24 mouse cellular contexts compared by ENCODE assay signal in the genomic region with DNA sequence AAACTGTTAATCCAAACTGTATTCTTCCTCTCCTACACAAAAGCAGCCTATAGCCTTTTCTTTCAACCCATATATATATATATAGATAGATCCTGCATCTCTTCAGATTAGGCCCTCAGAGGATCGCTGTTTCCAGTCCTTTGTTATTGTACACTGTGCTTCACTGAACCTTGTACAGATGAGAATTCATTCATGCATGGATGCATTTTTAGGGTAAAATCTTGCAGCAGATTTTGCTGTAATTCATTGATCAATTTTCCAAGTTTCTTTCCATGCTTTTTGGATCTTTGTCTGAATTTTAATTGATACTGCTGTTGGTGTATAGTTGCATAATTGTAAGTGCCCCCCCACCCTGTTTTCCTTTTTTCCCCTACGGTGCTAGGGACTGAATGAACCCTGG. TPM values are rescaled to one million over a fixed set of nuclear protein-coding genes. Genes with fewer than 3 reads are reported as not detected.
"Had no signal": no experiment of that assay in that cellular context is flagged by ENCODE, and none has a peak within 500 bp of the region (broad histone marks: within the 10 kb centered on the region; RNA-seq: fewer than 3 reads in every experiment).

No protein-coding gene starts in this region.

- H3K27ac ChIP-seq: neural tube, embryonic 12.5 days; neural tube, embryonic 13.5 days; neural tube, embryonic 15.5 days; stomach, embryonic 15.5 days; stomach, postnatal 0 days had no signal

- DNase-seq: right cerebral cortex, adult 18-20 months; right cerebral cortex, postnatal 14 days; right cerebral cortex, postnatal 25 days; right cerebral cortex, postnatal 4 days; spleen, adult 18-20 months; thymus, adult 18-20 months; thymus, adult 2 months; thymus, postnatal 14 days; thymus, postnatal 25 days; thymus, postnatal 36 days; thymus, postnatal 4 days had no signal

- H3K27me3 ChIP-seq: neural tube, embryonic 12.5 days; neural tube, embryonic 13.5 days; neural tube, embryonic 15.5 days; stomach, embryonic 15.5 days had no signal

- H3K4me3 ChIP-seq: neural tube, embryonic 12.5 days; neural tube, embryonic 13.5 days; neural tube, embryonic 15.5 days; stomach, embryonic 15.5 days had no signal

- H3K4me1 ChIP-seq: neural tube, embryonic 12.5 days; neural tube, embryonic 13.5 days; neural tube, embryonic 15.5 days; stomach, embryonic 15.5 days had no signal

- H3K36me3 ChIP-seq: neural tube, embryonic 12.5 days; neural tube, embryonic 13.5 days; neural tube, embryonic 15.5 days; stomach, embryonic 15.5 days had no signal

RNA-seq across cellular contexts. Expression of gene Pth, which starts 56.6 kb away (rescaled TPM):
- total RNA-seq: neutrophil, adult 5-6 weeks had no signal
- polyA plus RNA-seq: neural tube, embryonic 12.5 days; neural tube, embryonic 13.5 days; neural tube, embryonic 14.5 days; neural tube, embryonic 15.5 days; small intestine, adult 2 months; spleen, adult 2 months; stomach, embryonic 14.5 days; stomach, embryonic 15.5 days; stomach, embryonic 16.5 days; stomach, postnatal 0 days; testis, adult 2 months; urinary bladder, adult 2 months had no signal
